Mouse (Mus musculus) bone marrow macrophage, adult 2 months (primary cell): ENCODE measurements around the gene Herc1.

Source experiments
- CTCF ChIP-seq: IDR thresholded peaks from 2 replicates; pipeline ENCODE4 v1.5.1; 2012; ENCODE audit warnings: low read depth, mild to moderate bottlenecking, low read length, moderate library complexity
- POLR2A ChIP-seq: IDR thresholded peaks from 2 replicates; pipeline ENCODE4 v1.6.1; 2012; ENCODE audit warnings: mild to moderate bottlenecking, low read depth, low read length, borderline replicate concordance

DNA sequence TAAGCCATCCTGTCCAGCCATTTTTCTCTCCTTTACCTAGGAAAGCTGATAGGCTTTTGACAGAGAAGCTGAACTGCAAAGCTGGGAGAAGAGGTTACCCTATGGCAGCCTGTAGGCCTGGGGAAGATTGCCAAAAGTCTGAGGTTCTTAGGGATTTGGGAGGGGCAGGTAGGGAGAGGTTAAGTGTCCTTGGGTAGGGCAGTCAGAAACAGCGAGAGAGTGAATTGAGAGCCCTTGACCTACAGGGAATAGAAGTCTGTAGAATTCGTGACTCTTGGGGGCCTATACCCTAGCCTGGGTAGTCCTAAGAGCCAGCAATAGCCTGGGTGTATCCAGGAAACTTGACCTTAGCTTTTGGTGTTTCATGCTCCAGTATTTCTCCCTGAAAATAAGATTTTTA is 17.9 kb upstream of the Herc1 start:
- TF ChIP-seq CTCF (no peak), POLR2A (no peak)
